Mouse (Mus musculus): ENCODE results near the gene Arhgef33. TPM values are rescaled to one million over a fixed set of nuclear protein-coding genes. Genes with fewer than 3 reads are reported as not detected.

Arhgef33 gene
- polyA plus RNA-seq, 1 experiment from 2014 or later: 0.99 TPM

DNA sequence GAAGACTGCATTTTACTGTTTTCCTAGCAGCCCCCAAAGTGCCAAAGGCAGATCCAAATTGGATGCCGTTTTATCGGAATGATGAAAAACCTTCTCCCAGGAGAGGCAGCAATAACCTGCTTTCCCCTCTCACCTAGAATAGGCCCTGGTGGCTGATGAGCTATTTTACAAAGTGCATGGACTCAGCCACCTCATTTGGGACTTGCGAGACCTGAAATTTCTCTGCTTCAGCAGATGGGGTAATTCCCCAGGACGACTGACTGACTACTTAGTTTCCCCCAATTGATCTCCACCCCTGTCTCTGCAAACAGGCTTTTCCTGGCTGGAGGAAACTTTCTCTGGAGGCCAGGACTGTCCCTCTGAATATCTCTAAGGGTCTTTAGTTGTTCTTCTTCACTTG is 15.8 kb downstream of the Arhgef33 start:
- 79% methylated on average over 4 of the region's 4 CpGs for WGBS
- DNase-seq (ENCODE audit: low spot score) (no peak), ATAC-seq (replicated peaks; ENCODE audit: low FRiP score, low TSS enrichment, low read depth) (no peak)
- Histone ChIP-seq H3K4me1 (replicated peaks; ENCODE audit: control insufficient read depth, insufficient read depth, low read length) (no peaks in the 10 kb centered on the region), H3K9ac (ENCODE audit: low read length) (no peak overlapping the region), H3K27me3 (replicated peaks; ENCODE audit: control insufficient read depth, insufficient read depth, low read length) (no peaks in the 10 kb centered on the region), H3K4me3 (ENCODE audit: low read depth, low read length) (no peak overlapping the region), H3K9me3 (ENCODE audit: control insufficient read depth, low read length) (no peaks in the 10 kb centered on the region), H3K36me3 (ENCODE audit: control insufficient read depth, insufficient read depth, low read length) (no peaks in the 10 kb centered on the region), H3K4me2 (ENCODE audit: low read length) (no peak overlapping the region), H3K27ac (ENCODE audit: low read depth) (no peak overlapping the region)

DNA sequence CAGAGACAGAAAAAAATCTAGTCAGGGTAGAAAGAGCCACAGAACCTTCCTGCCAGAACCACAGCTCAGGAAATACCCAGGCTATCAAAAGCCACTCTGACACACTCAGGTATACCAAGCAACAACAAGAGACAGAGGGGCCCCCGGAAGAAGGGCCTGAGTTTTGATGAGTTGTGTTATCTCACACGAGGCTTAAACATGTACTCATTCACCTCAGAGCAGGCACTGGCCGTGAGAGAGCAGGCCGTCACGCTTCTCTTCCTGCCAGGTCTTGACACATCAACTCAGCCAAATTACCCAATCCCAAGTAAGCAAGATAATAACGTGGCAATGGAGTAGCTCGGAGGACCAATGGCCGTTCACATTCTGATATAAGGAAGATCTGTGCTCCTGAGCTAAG is 16.5 kb downstream of the Arhgef33 start:
- no peak for DNase-seq (ENCODE audit: low spot score)
- Histone ChIP-seq H3K9ac (ENCODE audit: low read length) (no peak overlapping the region), H3K4me3 (ENCODE audit: low read depth, low read length) (no peak overlapping the region), H3K27me3 (replicated peaks; ENCODE audit: control insufficient read depth, insufficient read depth, low read length) (no peaks in the 10 kb centered on the region), H3K4me1 (replicated peaks; ENCODE audit: control insufficient read depth, insufficient read depth, low read length) (no peaks in the 10 kb centered on the region), H3K9me3 (ENCODE audit: control insufficient read depth, low read length) (no peaks in the 10 kb centered on the region), H3K4me2 (ENCODE audit: low read length) (no peak overlapping the region), H3K27ac (ENCODE audit: low read depth) (no peak overlapping the region), H3K36me3 (ENCODE audit: control insufficient read depth, insufficient read depth, low read length) (no peaks in the 10 kb centered on the region)
- WGBS: 74% methylated on average over 8 of the region's 8 CpGs
- no peak for ATAC-seq (replicated peaks; ENCODE audit: low FRiP score, low TSS enrichment, low read depth)

DNA sequence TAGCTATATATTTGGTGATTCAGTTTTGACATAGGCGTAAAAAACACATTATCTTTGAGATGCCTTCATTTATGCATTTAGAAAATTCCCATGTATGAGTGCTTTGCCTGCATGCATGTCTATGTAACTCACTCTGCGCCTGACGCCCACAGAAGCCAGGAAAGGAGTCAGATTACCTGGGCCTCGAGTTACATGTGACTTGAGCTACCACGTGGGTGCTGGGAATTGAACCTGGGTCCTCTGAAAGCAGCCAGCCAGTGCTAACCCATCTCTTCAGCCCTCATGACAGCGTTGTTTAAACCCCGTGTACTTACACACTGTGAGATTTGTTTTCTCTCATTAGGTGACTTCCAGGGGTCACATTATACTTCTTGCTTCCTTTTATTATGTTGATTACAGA is 17.3 kb downstream of the Arhgef33 start:
- ATAC-seq (replicated peaks; ENCODE audit: low FRiP score, low TSS enrichment, low read depth) (no peak), DNase-seq (ENCODE audit: low spot score) (no peak)
- H3K4me2 ChIP-seq (ENCODE audit: low read length): no peak overlapping the region
- no peaks in the 10 kb centered on the region for H3K36me3 ChIP-seq (ENCODE audit: control insufficient read depth, insufficient read depth, low read length)
- H3K9ac ChIP-seq (ENCODE audit: low read length): no peak overlapping the region
- 89% methylated on average over 7 of the region's 7 CpGs for WGBS
- H3K4me3 ChIP-seq (ENCODE audit: low read depth, low read length): no peak overlapping the region
- H3K27me3 ChIP-seq (replicated peaks; ENCODE audit: control insufficient read depth, insufficient read depth, low read length): no peaks in the 10 kb centered on the region
- H3K9me3 ChIP-seq (ENCODE audit: control insufficient read depth, low read length): no peaks in the 10 kb centered on the region
- H3K27ac ChIP-seq (ENCODE audit: low read depth): no peak overlapping the region
- no peaks in the 10 kb centered on the region for H3K4me1 ChIP-seq (replicated peaks; ENCODE audit: control insufficient read depth, insufficient read depth, low read length)

DNA sequence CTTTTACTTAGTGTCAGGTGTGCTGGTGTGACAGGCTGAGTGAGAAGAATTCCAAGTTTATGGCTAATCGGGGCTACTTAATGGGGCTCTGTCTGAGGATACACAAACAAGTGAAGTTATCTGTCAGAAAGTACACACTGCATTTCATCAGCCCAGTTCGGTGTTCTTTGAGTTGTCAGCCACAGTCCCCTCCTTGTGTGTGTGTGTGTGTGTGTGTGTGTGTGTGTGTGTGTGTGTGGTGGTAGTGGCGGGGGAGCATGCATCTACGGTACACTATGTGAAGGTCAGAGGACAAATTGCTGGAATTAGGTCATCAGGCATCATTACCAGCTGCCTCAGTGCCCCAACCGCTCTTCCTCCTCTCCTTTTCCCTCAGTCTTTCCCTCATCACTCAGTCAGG is 18.2 kb downstream of the Arhgef33 start:
- Histone ChIP-seq H3K4me1 (replicated peaks; ENCODE audit: control insufficient read depth, insufficient read depth, low read length) (no peaks in the 10 kb centered on the region), H3K36me3 (ENCODE audit: control insufficient read depth, insufficient read depth, low read length) (no peaks in the 10 kb centered on the region), H3K27ac (ENCODE audit: low read depth) (no peak overlapping the region), H3K4me3 (ENCODE audit: low read depth, low read length) (no peak overlapping the region), H3K4me2 (ENCODE audit: low read length) (no peak overlapping the region), H3K27me3 (replicated peaks; ENCODE audit: control insufficient read depth, insufficient read depth, low read length) (no peaks in the 10 kb centered on the region), H3K9me3 (ENCODE audit: control insufficient read depth, low read length) (no peaks in the 10 kb centered on the region), H3K9ac (ENCODE audit: low read length) (no peak overlapping the region)
- WGBS: 65% methylated on average over 5 of the region's 5 CpGs
- ATAC-seq (replicated peaks; ENCODE audit: low FRiP score, low TSS enrichment, low read depth): no peak
- no peak for DNase-seq (ENCODE audit: low spot score)

DNA sequence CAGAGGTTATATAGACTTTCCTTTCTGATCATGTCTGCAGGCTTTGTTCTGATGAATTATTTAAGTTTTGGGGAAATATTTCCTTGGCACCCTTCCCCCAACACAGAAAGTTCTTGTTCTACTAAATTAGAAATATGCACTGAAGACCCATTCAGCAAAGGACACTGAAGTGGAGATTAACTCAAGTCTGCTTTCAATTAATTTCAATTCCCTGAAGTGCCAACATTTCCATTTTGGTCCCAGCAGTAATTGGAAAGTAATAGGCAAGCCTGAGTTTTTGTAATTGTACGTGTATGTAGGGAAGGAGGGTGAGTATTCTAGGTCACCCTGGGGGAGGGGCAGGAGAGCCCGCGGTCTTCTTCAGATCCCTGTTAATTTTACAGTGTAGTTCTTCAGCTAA is 19.2 kb downstream of the Arhgef33 start:
- no peaks in the 10 kb centered on the region for H3K27me3 ChIP-seq (replicated peaks; ENCODE audit: control insufficient read depth, insufficient read depth, low read length)
- H3K4me1 ChIP-seq (replicated peaks; ENCODE audit: control insufficient read depth, insufficient read depth, low read length): no peaks in the 10 kb centered on the region
- H3K36me3 ChIP-seq (ENCODE audit: control insufficient read depth, insufficient read depth, low read length): no peaks in the 10 kb centered on the region
- H3K4me3 ChIP-seq (ENCODE audit: low read depth, low read length): no peak overlapping the region
- no peak for DNase-seq (ENCODE audit: low spot score)
- H3K9me3 ChIP-seq (ENCODE audit: control insufficient read depth, low read length): no peaks in the 10 kb centered on the region
- no peak overlapping the region for H3K9ac ChIP-seq (ENCODE audit: low read length)
- 87% methylated on average over 3 of the region's 3 CpGs for WGBS
- ATAC-seq (replicated peaks; ENCODE audit: low FRiP score, low TSS enrichment, low read depth): no peak
- H3K4me2 ChIP-seq (ENCODE audit: low read length): no peak overlapping the region
- no peak overlapping the region for H3K27ac ChIP-seq (ENCODE audit: low read depth)

DNA sequence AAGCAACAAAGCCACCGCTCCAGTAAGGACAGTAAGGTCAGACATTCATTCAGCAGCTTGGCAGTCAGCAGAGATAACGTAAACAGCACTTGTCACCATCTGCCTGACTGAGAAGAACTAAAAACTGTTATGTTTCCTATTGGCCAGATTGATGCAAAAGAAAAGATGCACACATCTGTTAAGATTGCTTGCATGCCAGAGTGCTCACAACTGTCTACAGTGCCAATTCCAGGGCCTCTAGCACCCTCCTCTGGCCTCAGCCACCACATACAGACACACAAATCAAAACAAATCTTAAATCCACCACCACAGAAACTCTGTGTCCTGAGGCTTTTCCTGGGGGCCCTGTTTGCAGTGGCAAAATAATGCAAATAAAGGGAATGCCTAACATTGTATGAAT is 25.2 kb downstream of the Arhgef33 start:
- no peak overlapping the region for H3K27ac ChIP-seq (ENCODE audit: low read depth)
- no peak for DNase-seq (ENCODE audit: low spot score)
- no peaks in the 10 kb centered on the region for H3K9me3 ChIP-seq (ENCODE audit: control insufficient read depth, low read length)
- WGBS: 48% methylated on average over 2 of the region's 2 CpGs
- H3K4me2 ChIP-seq (ENCODE audit: low read length): no peak overlapping the region
- no peaks in the 10 kb centered on the region for H3K4me1 ChIP-seq (replicated peaks; ENCODE audit: control insufficient read depth, insufficient read depth, low read length)
- no peaks in the 10 kb centered on the region for H3K27me3 ChIP-seq (replicated peaks; ENCODE audit: control insufficient read depth, insufficient read depth, low read length)
- H3K4me3 ChIP-seq (ENCODE audit: low read depth, low read length): no peak overlapping the region
- H3K36me3 ChIP-seq (ENCODE audit: control insufficient read depth, insufficient read depth, low read length): no peaks in the 10 kb centered on the region
- H3K9ac ChIP-seq (ENCODE audit: low read length): no peak overlapping the region
- ATAC-seq (replicated peaks; ENCODE audit: low FRiP score, low TSS enrichment, low read depth): no peak

- H3K27me3 ChIP-seq (replicated peaks; ENCODE audit: control insufficient read depth, insufficient read depth, low read length): no peaks in the 10 kb centered on the region
- H3K36me3 ChIP-seq (ENCODE audit: control insufficient read depth, insufficient read depth, low read length): no peaks in the 10 kb centered on the region
- ATAC-seq (replicated peaks; ENCODE audit: low FRiP score, low TSS enrichment, low read depth): no peak
- 73% methylated on average over 4 of the region's 4 CpGs for WGBS
- no peak overlapping the region for H3K4me3 ChIP-seq (ENCODE audit: low read depth, low read length)
- H3K9ac ChIP-seq (ENCODE audit: low read length): no peak overlapping the region
- H3K27ac ChIP-seq (ENCODE audit: low read depth): no peak overlapping the region
- no peaks in the 10 kb centered on the region for H3K9me3 ChIP-seq (ENCODE audit: control insufficient read depth, low read length)
- H3K4me2 ChIP-seq (ENCODE audit: low read length): no peak overlapping the region
- H3K4me1 ChIP-seq (replicated peaks; ENCODE audit: control insufficient read depth, insufficient read depth, low read length): no peaks in the 10 kb centered on the region
- no peak for DNase-seq (ENCODE audit: low spot score)
Measured at GRCm38 (mm10) chr17:80345277-80345676, 38.1 kb downstream of the Arhgef33 start.

DNA sequence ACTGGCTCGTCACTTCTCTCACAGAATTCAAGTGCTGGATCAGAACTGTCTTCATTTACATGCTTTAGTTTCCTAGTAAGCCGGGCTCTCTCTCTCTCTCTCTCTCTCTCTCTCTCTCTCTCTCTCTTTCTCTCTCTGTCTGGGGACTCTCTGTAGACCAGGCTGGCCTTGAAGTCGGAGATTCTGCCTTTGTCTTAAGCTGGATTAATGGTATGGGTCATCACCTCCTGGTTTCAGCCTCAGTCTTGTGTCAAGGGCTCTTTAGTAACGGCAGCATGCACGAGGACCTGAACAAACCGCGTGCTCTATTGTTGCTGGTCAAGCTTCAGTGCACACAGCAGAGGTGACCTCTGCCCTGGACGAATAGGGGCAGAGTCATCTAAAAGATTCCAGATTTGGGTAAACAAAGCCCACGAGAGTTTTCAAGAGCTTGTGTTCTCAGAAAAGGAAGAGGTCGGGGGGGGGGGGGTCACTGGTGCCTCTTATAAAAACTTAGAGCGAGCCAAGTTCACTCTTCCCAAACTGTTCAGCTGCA is 39.5 kb downstream of the Arhgef33 start:
- Histone ChIP-seq H3K9me3 (ENCODE audit: control insufficient read depth, low read length) (no peaks in the 10 kb centered on the region), H3K4me3 (ENCODE audit: low read depth, low read length) (no peak overlapping the region), H3K27ac (ENCODE audit: low read depth) (no peak overlapping the region), H3K9ac (ENCODE audit: low read length) (no peak overlapping the region), H3K4me1 (replicated peaks; ENCODE audit: control insufficient read depth, insufficient read depth, low read length) (no peaks in the 10 kb centered on the region), H3K4me2 (ENCODE audit: low read length) (no peak overlapping the region), H3K36me3 (ENCODE audit: control insufficient read depth, insufficient read depth, low read length) (no peaks in the 10 kb centered on the region), H3K27me3 (replicated peaks; ENCODE audit: control insufficient read depth, insufficient read depth, low read length) (no peaks in the 10 kb centered on the region)
- 68% methylated on average over 11 of the region's 11 CpGs for WGBS
- ATAC-seq (replicated peaks; ENCODE audit: low FRiP score, low TSS enrichment, low read depth) (no peak), DNase-seq (ENCODE audit: low spot score) (no peak)

GRCm38 (mm10) chr17:80347234-80347633 is 40.0 kb downstream of the Arhgef33 start:
- Histone ChIP-seq H3K36me3 (ENCODE audit: control insufficient read depth, insufficient read depth, low read length) (no peaks in the 10 kb centered on the region), H3K27ac (ENCODE audit: low read depth) (no peak overlapping the region), H3K9me3 (ENCODE audit: control insufficient read depth, low read length) (no peaks in the 10 kb centered on the region), H3K4me1 (replicated peaks; ENCODE audit: control insufficient read depth, insufficient read depth, low read length) (no peaks in the 10 kb centered on the region), H3K27me3 (replicated peaks; ENCODE audit: control insufficient read depth, insufficient read depth, low read length) (no peaks in the 10 kb centered on the region), H3K4me3 (ENCODE audit: low read depth, low read length) (no peak overlapping the region), H3K4me2 (ENCODE audit: low read length) (no peak overlapping the region), H3K9ac (ENCODE audit: low read length) (no peak overlapping the region)
- 53% methylated on average over 6 of the region's 6 CpGs for WGBS
- DNase-seq (ENCODE audit: low spot score) (no peak), ATAC-seq (replicated peaks; ENCODE audit: low FRiP score, low TSS enrichment, low read depth) (no peak)
